Mouse (Mus musculus) heart, embryonic 13.5 days (tissue): ENCODE results near the gene Lats2. TPM values are rescaled to one million over a fixed set of nuclear protein-coding genes. Genes with fewer than 3 reads are reported as not detected.
A peak's percentile ranks its signal among the peaks of the same experiment; 100 is the strongest.
"Not testable (repeated sequence)": the region's sequence is repeated elsewhere in the genome, so short reads cannot be mapped to it uniquely, and the experiment has no call there.

Source experiments
- ATAC-seq: fragments of 200-750 bp; cut with Nextera tagmentation; 2 replicates; pipeline ENCODE4 v1.8.0; 2017; ENCODE audit warnings: moderate TSS enrichment; ENCODE audit not compliant: insufficient number of reproducible peaks, low FRiP score, low TSS enrichment; ENCODE audit errors: extremely low read depth
- H3K27ac ChIP-seq: fragments of 300-500 bp; sonication (generic); replicated peaks from 2 replicates; pipeline ENCODE4 v1.5.1; 2015; ENCODE audit warnings: moderate library complexity, mild to moderate bottlenecking, inconsistent platforms
- H3K27me3 ChIP-seq: fragments of 300-500 bp; sonication (generic); replicated peaks from 2 replicates; pipeline ENCODE4 v1.6.1; 2015; ENCODE audit warnings: mild to moderate bottlenecking, inconsistent platforms
- H3K36me3 ChIP-seq: fragments of 300-500 bp; sonication (generic); 2 replicates; pipeline ENCODE4 v1.6.1; 2015; ENCODE audit warnings: mild to moderate bottlenecking, inconsistent platforms
- H3K4me1 ChIP-seq: fragments of 300-500 bp; sonication (generic); 2 replicates; pipeline ENCODE4 v1.6.1; 2015; ENCODE audit warnings: inconsistent platforms
- H3K4me2 ChIP-seq: fragments of 300-500 bp; sonication (generic); 2 replicates; pipeline ENCODE4 v1.6.1; 2015; ENCODE audit warnings: inconsistent platforms, mild to moderate bottlenecking, moderate library complexity
- H3K4me3 ChIP-seq: fragments of 300-500 bp; sonication (generic); 2 replicates; pipeline ENCODE4 v1.5.1; 2015; ENCODE audit warnings: moderate library complexity, mild to moderate bottlenecking, inconsistent platforms
- H3K9ac ChIP-seq: fragments of 300-500 bp; sonication (generic); 2 replicates; pipeline ENCODE4 v1.6.1; 2015; ENCODE audit warnings: inconsistent platforms, mild to moderate bottlenecking, moderate library complexity
- H3K9me3 ChIP-seq: fragments of 300-500 bp; sonication (generic); 2 replicates; pipeline ENCODE4 v1.6.1; 2016; ENCODE audit warnings: inconsistent platforms
- WGBS: fragments of 180-500 bp; shearing (Covaris S2); methylation state at CpG from one replicate; pipeline ENCODE4 v1.1.7; 2015; ENCODE audit warnings: mixed read lengths; 5-methylcytosine and 5-hydroxymethylcytosine counted together
- polyA plus RNA-seq: library from polyadenylated mRNA; unstranded; fragments of >200 nt; fragmentation: Nextera tagmentation; extraction: Ambion mirVana; gene quantifications from 2 replicates; pipeline ENCODE4 v1.2.1, GENCODE M21; 2015

Gene Lats2
- polyA plus RNA-seq, 1 experiment from 2014 or later: 21.2 TPM

DNA sequence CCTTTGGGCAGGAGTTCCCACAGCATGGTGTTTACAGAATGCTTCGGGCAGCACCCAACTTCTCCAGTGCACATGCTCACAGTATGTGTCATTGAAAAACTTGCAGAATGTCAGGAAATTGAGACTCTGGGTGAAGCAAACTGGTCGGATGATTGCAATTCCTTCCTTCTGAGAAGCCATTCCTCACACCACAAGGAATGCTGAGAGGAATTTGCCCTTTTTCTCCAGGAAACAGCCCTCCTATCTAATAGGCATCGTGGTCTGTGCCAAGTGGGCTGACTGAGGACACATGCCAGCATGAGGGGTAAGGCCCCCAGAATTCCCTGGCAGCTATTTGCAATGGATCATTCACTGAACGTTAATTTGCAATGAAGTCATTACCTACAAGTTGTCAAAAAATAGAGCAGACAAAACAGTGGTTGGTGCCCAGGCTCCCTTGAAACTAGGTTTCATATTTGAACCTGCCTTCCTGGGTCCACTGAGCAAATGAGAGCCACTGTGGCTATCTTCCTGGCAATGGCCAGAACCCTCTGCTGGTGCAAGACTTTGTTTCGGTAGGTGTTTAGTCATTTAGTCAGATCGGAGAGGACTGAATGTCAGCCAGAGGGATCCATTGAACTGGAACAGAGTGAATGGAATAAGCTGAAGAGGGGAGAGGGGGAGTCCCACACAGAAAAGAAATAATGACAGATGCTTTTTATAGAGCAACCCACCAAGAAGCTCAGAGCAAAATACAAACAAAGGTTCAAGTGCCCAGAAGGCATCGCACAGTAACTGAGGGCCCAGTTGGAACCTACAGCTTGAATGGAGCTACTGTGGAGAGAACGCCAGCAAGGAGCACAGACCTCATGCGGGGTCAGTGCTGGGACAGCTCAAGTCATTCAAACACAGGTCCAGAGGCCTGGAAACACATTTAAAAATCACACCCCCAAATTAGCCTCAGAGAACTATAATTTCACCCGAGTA is 2.5 kb upstream of the Lats2 start:
- Histone ChIP-seq H3K27ac (no peak overlapping the region), H3K4me1 (peaks cover 8% of the 10 kb centered on the region; the same call in 1 of the 2 replicates), H3K4me2 (no peak overlapping the region), H3K27me3 (no peaks in the 10 kb centered on the region), H3K36me3 (no peaks in the 10 kb centered on the region), H3K4me3 (no peak overlapping the region), H3K9ac (no peak overlapping the region), H3K9me3 (no peaks in the 10 kb centered on the region)
- no peak for ATAC-seq
- 63% methylated on average over 10 of the region's 10 CpGs for WGBS

DNA sequence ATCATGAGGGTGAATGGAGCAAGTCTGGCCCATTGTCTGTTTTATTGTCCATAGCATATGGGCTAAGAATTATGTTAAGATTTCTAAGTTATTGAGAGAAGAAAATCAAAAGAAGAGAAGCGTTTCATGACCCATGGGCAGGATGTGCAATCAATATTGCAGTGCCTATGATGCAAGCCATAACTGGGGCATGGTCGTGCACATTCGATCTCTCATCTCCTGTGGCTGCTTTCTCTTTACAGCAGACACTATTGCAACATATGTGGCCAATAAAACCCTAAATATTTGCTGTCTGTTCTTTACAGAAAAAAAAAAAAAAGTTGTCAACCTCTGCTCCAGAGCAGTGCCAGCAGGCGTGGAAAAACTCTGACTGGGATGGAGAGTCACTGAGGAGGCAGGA is 2.1 kb downstream of the Lats2 start:
- no peaks in the 10 kb centered on the region for H3K9me3 ChIP-seq

DNA sequence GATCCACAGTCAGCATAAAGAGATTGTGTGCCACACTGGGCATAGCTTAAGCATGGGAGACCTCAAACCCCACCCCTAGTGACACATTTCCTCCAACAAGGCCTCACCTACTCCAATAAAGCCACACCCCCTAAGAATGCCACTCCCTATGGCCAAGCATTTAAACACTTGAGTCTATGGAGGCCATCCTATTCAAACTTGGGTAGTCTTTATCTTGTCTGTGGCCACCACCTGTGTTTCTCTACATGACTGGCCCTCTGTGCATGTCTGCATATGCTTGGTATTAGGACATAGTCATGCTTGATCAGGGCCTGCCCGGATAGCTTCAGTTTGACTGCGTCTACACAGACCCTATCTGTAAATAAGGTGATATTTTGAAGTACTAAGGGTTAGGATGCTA is 2.5 kb downstream of the Lats2 start:
- no peak overlapping the region for H3K4me2 ChIP-seq
- ATAC-seq: no peak
- WGBS: 86% methylated on average over 2 of the region's 2 CpGs

More for the DNA sequence above, 2.1 kb downstream of the Lats2 start:
- Histone ChIP-seq H3K27ac (no peak overlapping the region), H3K9ac (no peak overlapping the region), H3K27me3 (no peaks in the 10 kb centered on the region), H3K4me3 (no peak overlapping the region), H3K4me2 (no peak overlapping the region), H3K36me3 (no peaks in the 10 kb centered on the region), H3K4me1 (peaks cover 27% of the 10 kb centered on the region)
- 84% methylated on average over 4 of the region's 4 CpGs for WGBS
- no peak for ATAC-seq

DNA sequence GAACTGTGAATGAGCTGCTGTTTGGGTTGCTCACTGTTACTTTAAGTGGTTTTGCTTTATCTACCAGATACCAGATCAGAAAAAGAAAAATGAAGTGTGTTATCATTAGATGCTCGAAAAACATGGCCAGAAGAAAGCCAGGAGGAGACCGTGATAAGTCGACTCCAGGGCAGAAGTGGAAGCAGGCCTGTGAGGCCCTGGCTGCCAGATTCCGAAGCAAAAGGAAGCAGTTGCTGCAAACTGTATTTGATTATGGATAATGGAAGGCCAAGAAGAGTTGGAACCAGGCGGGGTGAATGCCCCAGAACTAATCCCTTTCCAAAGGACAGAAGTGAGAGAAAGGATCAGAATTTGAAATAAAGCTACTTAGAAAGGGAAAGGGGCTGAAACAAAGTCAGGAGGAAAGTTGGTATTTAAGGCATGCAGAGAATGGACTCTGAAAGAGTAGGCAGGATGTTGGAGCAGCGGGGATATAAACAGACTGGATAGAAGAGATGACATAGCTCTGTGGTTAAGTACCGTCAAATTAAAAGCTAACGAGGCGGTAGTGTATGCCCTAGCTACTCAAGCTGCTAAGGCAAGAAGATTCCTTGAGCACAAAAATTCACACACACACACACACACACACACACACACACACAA is 4.7 kb downstream of the Lats2 start:
- ATAC-seq: no peak
- Histone ChIP-seq H3K4me1 (peaks cover 20% of the 10 kb centered on the region), H3K27ac (peak overlapping the region; percentile 86), H3K9me3 (no peaks in the 10 kb centered on the region), H3K4me2 (peak overlapping the region; percentile 42), H3K9ac (peak overlapping the region; percentile 20; the same call in 1 of the 2 replicates), H3K36me3 (no peaks in the 10 kb centered on the region), H3K27me3 (no peaks in the 10 kb centered on the region), H3K4me3 (no peak overlapping the region)
- 6% methylated on average over 9 of the region's 9 CpGs for WGBS

More for the DNA sequence above, 2.5 kb downstream of the Lats2 start:
- no peak overlapping the region for H3K27ac ChIP-seq
- H3K9ac ChIP-seq: no peak overlapping the region
- H3K4me3 ChIP-seq: no peak overlapping the region
- peaks cover 24% of the 10 kb centered on the region for H3K4me1 ChIP-seq
- no peaks in the 10 kb centered on the region for H3K36me3 ChIP-seq
- H3K9me3 ChIP-seq: no peaks in the 10 kb centered on the region
- no peaks in the 10 kb centered on the region for H3K27me3 ChIP-seq

DNA sequence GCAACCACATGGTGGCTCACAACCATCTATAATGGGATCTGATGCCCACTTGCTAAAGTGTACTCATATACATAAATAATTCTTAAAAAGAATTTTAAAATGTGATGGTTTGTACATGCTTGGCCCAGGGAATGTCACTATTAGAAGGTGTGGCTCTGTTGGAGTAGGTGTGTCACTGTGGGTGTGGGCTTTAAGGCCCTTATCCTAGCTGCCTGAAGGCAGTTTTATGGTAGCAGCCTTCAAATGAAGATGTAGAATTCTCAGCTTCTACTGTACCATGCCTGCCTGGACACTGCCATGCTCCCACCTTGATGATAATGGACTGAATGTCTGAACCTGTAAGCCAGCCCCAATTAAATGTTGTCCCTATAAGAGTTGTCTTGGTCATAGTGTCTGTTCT is 7.2 kb downstream of the Lats2 start:
- H3K9ac ChIP-seq, H3K27ac ChIP-seq, H3K36me3 ChIP-seq, ATAC-seq, H3K27me3 ChIP-seq, H3K9me3 ChIP-seq, H3K4me2 ChIP-seq, H3K4me3 ChIP-seq: not testable (repeated sequence)
- peaks cover 30% of the 10 kb centered on the region for H3K4me1 ChIP-seq

DNA sequence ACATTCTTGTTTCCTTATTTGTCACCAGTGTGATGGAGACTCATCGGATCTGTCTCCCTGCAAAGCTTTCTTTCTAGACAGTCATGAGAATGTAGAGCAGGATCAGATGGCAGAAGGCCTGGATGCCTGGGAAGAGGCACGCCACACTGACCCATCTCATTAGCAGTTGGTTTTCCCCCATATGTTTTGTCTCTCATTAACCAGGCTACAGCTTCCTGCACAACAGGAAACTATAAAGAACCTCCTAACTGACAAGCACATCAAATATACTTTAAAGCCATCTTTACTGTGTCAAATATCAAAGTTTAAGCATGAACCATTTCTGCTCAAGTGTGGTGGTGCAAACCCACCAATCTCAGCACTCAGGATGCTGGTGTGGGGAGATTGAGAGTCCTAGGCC is 8.7 kb downstream of the Lats2 start:
- Histone ChIP-seq H3K9me3 (no peaks in the 10 kb centered on the region), H3K4me3 (no peak overlapping the region), H3K4me1 (peaks cover 30% of the 10 kb centered on the region), H3K36me3 (no peaks in the 10 kb centered on the region), H3K9ac (no peak overlapping the region), H3K27ac (no peak overlapping the region), H3K27me3 (no peaks in the 10 kb centered on the region), H3K4me2 (no peak overlapping the region)
- WGBS: 57% methylated on average over 2 of the region's 2 CpGs
- no peak for ATAC-seq

DNA sequence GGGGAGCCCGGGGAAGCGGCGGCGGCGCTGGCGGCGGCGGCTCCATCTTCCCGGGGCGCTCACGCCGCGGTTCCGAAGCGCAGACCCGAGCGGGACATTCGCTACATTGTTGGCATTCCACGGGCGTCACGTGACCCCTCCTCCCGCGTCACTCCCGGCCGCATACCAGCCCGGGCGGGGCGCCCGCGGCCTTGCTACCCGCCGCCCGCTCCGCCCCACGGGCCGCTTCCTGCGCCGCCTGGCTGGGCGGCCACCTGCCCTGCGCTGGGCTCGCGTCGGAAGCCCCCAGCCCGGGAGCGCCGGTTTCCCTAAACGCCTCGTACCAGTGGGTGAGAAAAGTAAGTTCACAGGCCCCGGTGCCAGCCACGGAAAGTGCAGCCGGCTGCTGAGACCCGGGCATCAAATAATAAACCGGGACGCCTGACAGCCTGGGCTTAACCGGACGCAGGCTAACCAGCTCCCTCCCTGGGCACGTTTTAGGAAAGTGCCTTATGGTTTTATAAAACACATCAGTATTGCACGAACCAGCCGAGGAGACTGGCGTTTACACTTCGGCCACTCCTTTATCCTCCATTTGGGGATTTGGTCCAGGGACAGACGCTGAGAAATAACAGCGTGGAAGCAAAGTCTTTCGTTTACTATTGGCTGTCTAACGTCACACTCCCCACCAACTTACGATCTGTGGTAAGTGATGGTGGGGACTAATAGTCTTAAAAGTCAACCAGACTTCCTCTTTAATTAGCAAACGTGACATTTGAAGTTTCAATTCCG is 12.0 kb downstream of the Lats2 start, which contains the start of gene Gm49361:
Gene Gm49361 (minus strand): TSS at position 103 of the 771 bp plus-strand sequence.
- no peaks in the 10 kb centered on the region for H3K27me3 ChIP-seq
- peak within 1 kb of the TSS; percentile 72 for H3K4me2 ChIP-seq
- peak; percentile 80 for ATAC-seq
- no peaks in the 10 kb centered on the region for H3K36me3 ChIP-seq
- H3K9me3 ChIP-seq: no peaks in the 10 kb centered on the region
- H3K4me1 ChIP-seq: peaks cover 42% of the 10 kb centered on the region
- peak within 1 kb of the TSS; percentile 99 for H3K9ac ChIP-seq
- under 1% methylated on average over 67 of the region's 68 CpGs for WGBS
- peak within 1 kb of the TSS; percentile 97 for H3K4me3 ChIP-seq
- peak within 1 kb of the TSS; percentile 97 for H3K27ac ChIP-seq

DNA sequence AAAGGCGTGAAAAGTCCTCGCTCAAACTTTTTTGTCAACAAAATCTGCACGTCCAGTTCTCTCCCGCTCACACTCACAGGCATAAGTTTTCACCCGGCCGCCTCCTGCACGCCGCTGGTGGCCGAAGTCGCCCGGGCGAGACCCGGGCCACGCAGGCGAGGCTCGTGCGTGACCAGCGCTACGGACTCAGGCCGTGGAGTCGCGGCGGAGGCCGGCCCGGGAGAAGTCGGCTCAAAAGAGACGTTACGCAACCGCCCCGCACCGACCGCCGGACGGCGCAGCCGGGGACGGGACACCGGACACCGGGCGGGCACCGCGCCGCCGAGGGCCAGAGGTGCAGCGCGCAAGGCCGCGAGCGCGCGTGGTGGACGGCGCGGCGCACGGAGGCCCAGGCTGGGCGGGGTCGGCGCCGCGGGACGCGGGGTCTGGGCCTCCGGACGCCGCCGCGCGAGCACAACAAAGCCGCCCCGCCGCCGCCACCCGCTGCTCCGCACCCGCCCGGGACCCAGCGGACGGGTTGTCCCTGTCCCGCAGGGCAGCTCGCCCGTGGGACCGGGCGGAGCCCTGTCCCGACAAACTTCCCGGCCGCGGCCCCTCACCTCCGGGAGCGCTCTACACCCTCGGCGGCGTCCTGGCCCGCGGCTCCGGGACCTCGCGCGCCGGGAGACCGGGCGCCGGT is 12.8 kb downstream of the Lats2 start:
- Histone ChIP-seq H3K36me3 (no peaks in the 10 kb centered on the region), H3K4me3 (peak overlapping the region; percentile 97), H3K27ac (peak overlapping the region; percentile 97), H3K9me3 (no peaks in the 10 kb centered on the region), H3K27me3 (no peaks in the 10 kb centered on the region), H3K9ac (peak overlapping the region; percentile 99), H3K4me1 (peaks cover 49% of the 10 kb centered on the region), H3K4me2 (peak overlapping the region; percentile 72)
- ATAC-seq: peak; percentile 64; the same call in 1 of the 2 replicates
- under 1% methylated on average over 82 of the region's 103 CpGs for WGBS

DNA sequence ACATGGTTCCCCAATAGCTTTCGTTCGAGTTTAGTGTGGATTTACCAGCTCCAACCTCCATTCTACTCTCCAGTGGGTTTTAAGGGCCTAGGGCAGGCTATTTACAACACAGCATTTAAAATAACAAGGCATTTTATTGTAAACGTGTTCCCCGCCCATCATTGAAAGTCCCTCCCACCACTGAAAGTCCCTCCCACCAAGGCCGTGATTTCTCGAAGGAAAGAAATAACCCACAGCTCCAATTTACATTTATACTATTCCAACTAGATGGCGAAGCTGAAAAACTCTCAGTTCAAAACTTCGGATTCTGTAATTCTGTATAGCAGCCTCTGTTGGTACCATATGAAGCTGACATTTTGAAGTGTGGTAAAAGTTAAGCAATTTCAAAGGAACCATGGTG is 13.6 kb downstream of the Lats2 start:
- H3K27me3 ChIP-seq: no peaks in the 10 kb centered on the region
- WGBS: under 1% methylated on average over 8 of the region's 8 CpGs
- H3K9ac ChIP-seq: peak overlapping the region; percentile 99
- H3K9me3 ChIP-seq: no peaks in the 10 kb centered on the region
- H3K4me1 ChIP-seq: peaks cover 58% of the 10 kb centered on the region
- H3K27ac ChIP-seq: peak overlapping the region; percentile 97
- peak overlapping the region; percentile 97 for H3K4me3 ChIP-seq
- H3K36me3 ChIP-seq: no peaks in the 10 kb centered on the region
- ATAC-seq: no peak
- peak overlapping the region; percentile 72 for H3K4me2 ChIP-seq

DNA sequence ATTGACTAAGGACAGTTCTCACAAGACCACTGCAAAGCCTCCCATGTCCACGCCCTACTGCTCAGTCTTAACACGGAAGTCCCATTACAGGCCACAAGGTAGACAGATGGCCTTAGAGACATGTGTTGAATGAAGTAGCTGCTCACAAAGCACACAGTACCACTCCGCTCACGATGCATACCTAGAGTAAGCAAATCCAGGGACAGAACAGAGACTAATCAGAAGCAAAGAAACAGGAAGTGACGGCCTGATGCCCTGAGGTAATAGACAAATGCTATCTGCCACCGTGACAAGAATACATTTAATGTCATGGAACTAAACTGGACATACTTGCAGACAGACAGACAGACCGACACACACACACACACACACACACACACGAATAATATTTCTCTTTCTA is 17.5 kb downstream of the Lats2 start:
- Histone ChIP-seq H3K4me1 (peaks cover 80% of the 10 kb centered on the region), H3K36me3 (no peaks in the 10 kb centered on the region), H3K9ac (no peak overlapping the region), H3K4me2 (no peak overlapping the region), H3K27me3 (no peaks in the 10 kb centered on the region), H3K9me3 (no peaks in the 10 kb centered on the region), H3K4me3 (no peak overlapping the region), H3K27ac (no peak overlapping the region)
- no peak for ATAC-seq
- 69% methylated on average over 8 of the region's 8 CpGs for WGBS
